Mouse (Mus musculus): ENCODE measurements at regions not wholly inside any gene's neighbourhood (a gene's known extent, or its start where the extent isn't known, plus 50 kb on each side); places are given as distances from the start of the nearest gene placed in this dataset.

DNA sequence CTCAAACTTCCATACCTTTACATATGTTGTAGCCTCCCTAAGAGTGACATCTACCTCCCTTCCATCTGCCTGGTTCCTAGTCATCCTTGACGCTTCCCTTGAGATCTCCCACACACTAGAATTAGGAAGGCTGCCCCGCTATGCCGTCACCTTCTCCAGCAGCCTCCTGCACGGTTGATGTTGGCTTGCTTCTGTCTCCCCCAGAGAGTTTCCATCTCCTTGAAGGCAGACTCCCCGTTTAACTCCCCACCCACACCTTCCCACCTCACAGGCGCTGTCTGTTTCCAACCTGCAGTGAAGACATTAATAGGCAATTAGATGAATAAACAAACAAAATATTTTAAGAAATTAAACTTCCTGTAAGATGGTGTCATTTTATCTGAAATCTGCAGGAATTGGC, 65.2 kb upstream of the Lmo4 start:
- TF ChIP-seq POLR2A (IDR thresholded peaks at IDR 0.05; ENCODE audit: insufficient read length, low read depth) (no peak), MYOD1 (IDR thresholded peaks at IDR 0.05; ENCODE audit: control insufficient read depth in 1 of 3, insufficient read length in 2 of 3, low read depth in 2 of 3) (no peak), E2F4 (IDR thresholded peaks at IDR 0.05; ENCODE audit: insufficient read depth) (no peak), MYOG (IDR thresholded peaks at IDR 0.05; ENCODE audit: control insufficient read depth in 1 of 3, insufficient read depth in 1 of 3, insufficient read length in 2 of 3, low read depth in 2 of 3) (no peak), USF1 (IDR thresholded peaks at IDR 0.05; ENCODE audit: low read depth) (no peak), CEBPB (IDR thresholded peaks at IDR 0.05; ENCODE audit: insufficient read depth, poor library complexity, severe bottlenecking) (no peak), TCF12 (IDR thresholded peaks at IDR 0.05; ENCODE audit: insufficient read depth, poor library complexity, severe bottlenecking) (no peak), SRF (IDR thresholded peaks at IDR 0.05; ENCODE audit: control insufficient read depth, insufficient read length, low read depth) (no peak), POLR2AphosphoS2 (IDR thresholded peaks at IDR 0.05; ENCODE audit: insufficient read length, low read depth) (no peak), TCF3 (IDR thresholded peaks at IDR 0.05; ENCODE audit: insufficient read length, low read depth) (no peak), MAX (IDR thresholded peaks at IDR 0.05; ENCODE audit: low read depth) (no peak), REST (IDR thresholded peaks at IDR 0.05; ENCODE audit: insufficient read depth, insufficient read length) (no peak)

All from myocyte (in vitro differentiated cells).